Mouse (Mus musculus) thymus, postnatal 36 days (tissue): Measurements from ENCODE around the gene Cavin1.

Experiments
- DNase-seq, 2 experiments: peaks; one replicate each; pipeline ENCODE4 v3.0.0; 2022; ENCODE audit warnings: mixed read lengths in 2 of 2

Cavin1 gene

GRCm38 (mm10) chr11:100980438-100980837 lies 9.8 kb upstream of the Cavin1 start:
- no peak for DNase-seq

- no peak for DNase-seq
These were observed 9.2 kb upstream of the Cavin1 start for GRCm38 (mm10) chr11:100979887-100980286.

- DNase-seq, result no peak
These were observed 4.6 kb upstream of the Cavin1 start for GRCm38 (mm10) chr11:100975241-100975640.

GRCm38 (mm10) chr11:100974381-100974970 lies 3.8 kb upstream of the Cavin1 start:
- no peak for DNase-seq

GRCm38 (mm10) chr11:100973245-100973644 lies 2.6 kb upstream of the Cavin1 start:
- no peak for DNase-seq

- DNase-seq, result no peak
These were observed 768 bp upstream of the Cavin1 start for GRCm38 (mm10) chr11:100971455-100971854.

- DNase-seq, result no peak
These were observed 737 bp downstream of the Cavin1 start for GRCm38 (mm10) chr11:100969744-100970556.

GRCm38 (mm10) chr11:100969189-100969743 lies 1.4 kb downstream of the Cavin1 start:
- peak in 1 of 2 experiments; percentile 23 for DNase-seq

GRCm38 (mm10) chr11:100968501-100968900 lies 2.2 kb downstream of the Cavin1 start:
- no peak for DNase-seq

GRCm38 (mm10) chr11:100967881-100968420 lies 2.7 kb downstream of the Cavin1 start:
- no peak for DNase-seq

GRCm38 (mm10) chr11:100967376-100967775 lies 3.3 kb downstream of the Cavin1 start:
- no peak for DNase-seq

- DNase-seq, result no peak
These were observed 4.9 kb downstream of the Cavin1 start for GRCm38 (mm10) chr11:100965760-100966159.

- no peak for DNase-seq
These were observed 5.7 kb downstream of the Cavin1 start for GRCm38 (mm10) chr11:100964901-100965542.

GRCm38 (mm10) chr11:100964180-100964579 lies 6.5 kb downstream of the Cavin1 start:
- no peak for DNase-seq

GRCm38 (mm10) chr11:100963647-100964046 lies 7.0 kb downstream of the Cavin1 start:
- DNase-seq, result no peak

GRCm38 (mm10) chr11:100962371-100962911 lies 8.2 kb downstream of the Cavin1 start:
- DNase-seq, result no peak

- DNase-seq, result no peak
These were observed 10.1 kb downstream of the Cavin1 start for GRCm38 (mm10) chr11:100960540-100960939.

- no peak for DNase-seq
These were observed 10.9 kb downstream of the Cavin1 start for GRCm38 (mm10) chr11:100959826-100960225.

- peak; percentile 56 to 64 for DNase-seq
These were observed 11.2 kb downstream of the Cavin1 start for GRCm38 (mm10) chr11:100959464-100959810.

- peak in 1 of 2 experiments; percentile 37 for DNase-seq
These were observed 11.8 kb downstream of the Cavin1 start for GRCm38 (mm10) chr11:100958613-100959463.

GRCm38 (mm10) chr11:100957915-100958469 lies 12.7 kb downstream of the Cavin1 start:
- DNase-seq, result no peak

- peak; percentile 72 to 79 for DNase-seq
These were observed 13.4 kb downstream of the Cavin1 start for GRCm38 (mm10) chr11:100957244-100957643.
